Mouse (Mus musculus) urinary bladder, postnatal 36 days (tissue): ENCODE measurements around the gene Arhgef16.

ENCODE experiments used
- DNase-seq, 2 experiments: peaks; one replicate each; pipeline ENCODE4 v3.0.0; 2022; ENCODE audit warnings: low spot score in 2 of 2, mixed read lengths in 1 of 2

The Arhgef16 gene

GRCm38 (mm10) chr4:154293735-154294201, 7.7 kb downstream of the Arhgef16 start:
- no peak for DNase-seq

GRCm38 (mm10) chr4:154283671-154284070, 17.8 kb downstream of the Arhgef16 start:
- DNase-seq = no peak

GRCm38 (mm10) chr4:154279481-154279880, 22.0 kb downstream of the Arhgef16 start:
- no peak for DNase-seq

- peak; percentile 32 to 35 for DNase-seq
These were observed 28.5 kb downstream of the Arhgef16 start for GRCm38 (mm10) chr4:154273000-154273399.

GRCm38 (mm10) chr4:154269520-154269919, 32.0 kb downstream of the Arhgef16 start:
- peak; percentile 71 to 77 for DNase-seq

- no peak for DNase-seq
These were observed 34.0 kb downstream of the Arhgef16 start for GRCm38 (mm10) chr4:154267511-154267910.

GRCm38 (mm10) chr4:154262071-154262470, 39.4 kb downstream of the Arhgef16 start:
- no peak for DNase-seq

- DNase-seq = no peak
These were observed 40.7 kb downstream of the Arhgef16 start for GRCm38 (mm10) chr4:154260755-154261154.

- no peak for DNase-seq
These were observed 48.8 kb downstream of the Arhgef16 start for GRCm38 (mm10) chr4:154252537-154253255.

- no peak for DNase-seq
These were observed 52.2 kb downstream of the Arhgef16 start for GRCm38 (mm10) chr4:154249316-154249715.

- no peak for DNase-seq
These were observed 53.2 kb downstream of the Arhgef16 start for GRCm38 (mm10) chr4:154248092-154248805.

- DNase-seq = no peak
These were observed 54.0 kb downstream of the Arhgef16 start for GRCm38 (mm10) chr4:154247207-154248091.

GRCm38 (mm10) chr4:154246115-154247040, 55.1 kb downstream of the Arhgef16 start:
- DNase-seq = peak; percentile 75 to 87

- peak in 1 of 2 experiments; percentile 58 for DNase-seq
These were observed 56.1 kb downstream of the Arhgef16 start for GRCm38 (mm10) chr4:154245342-154245741.

- no peak for DNase-seq
These were observed 60.9 kb downstream of the Arhgef16 start for GRCm38 (mm10) chr4:154240608-154241007.

- DNase-seq = no peak
These were observed 62.3 kb downstream of the Arhgef16 start for GRCm38 (mm10) chr4:154239199-154239598.

- no peak for DNase-seq
These were observed 64.2 kb downstream of the Arhgef16 start for GRCm38 (mm10) chr4:154237306-154237705.

- DNase-seq = no peak
These were observed 64.6 kb downstream of the Arhgef16 start for GRCm38 (mm10) chr4:154236893-154237292.

GRCm38 (mm10) chr4:154236001-154236400, 65.5 kb downstream of the Arhgef16 start:
- DNase-seq = no peak

GRCm38 (mm10) chr4:154232295-154232694, 69.2 kb downstream of the Arhgef16 start:
- no peak for DNase-seq

GRCm38 (mm10) chr4:154231380-154231779, 70.1 kb downstream of the Arhgef16 start:
- DNase-seq = no peak
